Mouse (Mus musculus) ES-E14 (cell line): Measurements from ENCODE around the gene Mmp8. TPM values are rescaled to one million over a fixed set of nuclear protein-coding genes. Genes with fewer than 3 reads are reported as not detected.

Experiments
- DNase-seq: peaks from one replicate; pipeline ENCODE4 v3.0.0-alpha.2; 2013; ENCODE audit warnings: low read depth, low spot score
- H3K27ac ChIP-seq: 2 replicates; pipeline ENCODE4 v1.5.1; 2012; ENCODE audit warnings: low read depth, mild to moderate bottlenecking, low read length, moderate library complexity, mixed read lengths; ENCODE audit not compliant: poor library complexity, insufficient read depth, severe bottlenecking
- H3K36me3 ChIP-seq: 2 replicates; pipeline ENCODE4 v1.6.1; 2012; ENCODE audit warnings: mild to moderate bottlenecking, low read length, moderate library complexity, mixed read lengths; ENCODE audit not compliant: control insufficient read depth, poor library complexity, insufficient read depth, severe bottlenecking
- H3K4me1 ChIP-seq, 2 experiments: fragments of 150-350 bp in 1 of 2; sonication (generic) in 1 of 2; 2 replicates each; pipeline ENCODE4 v1.6.1; 2012; ENCODE audit warnings: low read length in 2 of 2, mild to moderate bottlenecking in 1 of 2, mixed read lengths in 1 of 2; ENCODE audit not compliant: control insufficient read depth in 2 of 2, insufficient read depth in 2 of 2, poor library complexity in 1 of 2
- H3K4me3 ChIP-seq, 2 experiments: fragments of 150-350 bp in 1 of 2; sonication (generic) in 1 of 2; 2 replicates each; pipeline ENCODE4 v1.5.1; 2012; ENCODE audit warnings: low read length in 2 of 2, low read depth in 1 of 2, mild to moderate bottlenecking in 1 of 2, mixed read lengths in 1 of 2; ENCODE audit not compliant: insufficient read depth in 1 of 2, poor library complexity in 1 of 2, severe bottlenecking in 1 of 2
- H3K9ac ChIP-seq: 2 replicates; pipeline ENCODE4 v1.6.1; 2012; ENCODE audit warnings: low read depth, mild to moderate bottlenecking, low read length, mixed read lengths; ENCODE audit not compliant: poor library complexity, insufficient read depth, severe bottlenecking
- H3K9me3 ChIP-seq: fragments of 150-350 bp; sonication (generic); 2 replicates; pipeline ENCODE4 v1.6.1; 2012; ENCODE audit warnings: low read depth, mild to moderate bottlenecking, low read length; ENCODE audit not compliant: control insufficient read depth, insufficient read depth
- CHD2 ChIP-seq: IDR thresholded peaks from 2 replicates; pipeline ENCODE4 v1.6.1; 2014; ENCODE audit warnings: mild to moderate bottlenecking, low read depth, low read length, inconsistent platforms
- HCFC1 ChIP-seq: IDR thresholded peaks from 2 replicates; pipeline ENCODE4 v1.6.1; 2012; ENCODE audit warnings: low read length, inconsistent platforms, borderline replicate concordance; ENCODE audit not compliant: insufficient read depth
- MAFK ChIP-seq: IDR thresholded peaks from 2 replicates; pipeline ENCODE4 v1.6.1; 2014; ENCODE audit warnings: mild to moderate bottlenecking, low read depth, low read length, inconsistent platforms; ENCODE audit not compliant: insufficient read depth
- ZC3H11A ChIP-seq: IDR thresholded peaks from 2 replicates; pipeline ENCODE4 v1.6.1; 2012; ENCODE audit warnings: low read depth, mild to moderate bottlenecking, inconsistent platforms, low read length, borderline replicate concordance
- ZNF384 ChIP-seq: IDR thresholded peaks from 2 replicates; pipeline ENCODE4 v1.6.1; 2012; ENCODE audit warnings: low read depth, low read length, inconsistent platforms
- in situ Hi-C, 2 experiments: fragments of 600-800 bp; cut with MboI; formaldehyde crosslinking; loops; one replicate each; pipeline ENCODE4 v1.15.1; 2025; ENCODE audit warnings: low sequenced_read_pairs in 2 of 2, inconsistent platforms in 1 of 2; ENCODE audit not compliant: unreplicated experiment in 2 of 2
- total RNA-seq: library from RNA; depleted of rRNA; stranded (reverse); fragments of 300-350 nt; gene quantifications from 2 replicates; pipeline ENCODE4 v1.2.3, GENCODE M21; 2012; rRNA removed

Mmp8 gene
- total RNA-seq, 1 experiment: not detected

GRCm38 (mm10) chr9:7602982-7603742 is 44.9 kb downstream of the Mmp8 start:
- H3K36me3 ChIP-seq: no peaks in the 10 kb centered on the region
- in situ Hi-C loops: loop anchor here in 1 of 2 experiments (10.0 kb wide), 1 partner anchor 252 kb away; no protein-coding TSS in a partner anchor
- H3K9me3 ChIP-seq: no peaks in the 10 kb centered on the region
- H3K9ac ChIP-seq: no peak overlapping the region
- H3K4me3 ChIP-seq: no peak overlapping the region
- no peak overlapping the region for H3K27ac ChIP-seq
- TF ChIP-seq CHD2 (no peak), ZC3H11A (peak; percentile 99)
- no peaks in the 10 kb centered on the region for H3K4me1 ChIP-seq
- peak; percentile 67 for DNase-seq

DNA sequence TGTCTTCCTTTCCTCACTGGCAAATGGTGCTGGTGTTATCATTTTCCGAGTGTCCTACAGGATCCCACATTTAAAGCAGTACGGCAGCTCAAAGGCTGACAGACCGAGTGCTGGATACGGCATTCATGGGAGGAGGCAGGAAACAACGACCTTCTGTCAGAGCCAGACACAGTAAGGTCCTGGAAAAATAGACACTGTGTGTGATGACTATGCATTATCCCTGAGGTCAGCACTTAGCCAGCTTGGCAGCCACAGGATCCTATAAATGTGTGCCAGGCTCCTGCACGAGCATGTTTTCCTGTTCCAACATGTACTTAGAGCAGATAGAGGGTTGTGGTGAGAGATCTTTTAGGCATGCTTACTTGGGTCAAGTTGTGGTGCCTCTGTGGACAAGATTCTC is 45.7 kb downstream of the Mmp8 start:
- DNase-seq: no peak
- Histone ChIP-seq H3K9ac (no peak overlapping the region), H3K36me3 (no peaks in the 10 kb centered on the region), H3K4me3 (no peak overlapping the region), H3K27ac (no peak overlapping the region), H3K4me1 (no peaks in the 10 kb centered on the region), H3K9me3 (no peaks in the 10 kb centered on the region)
- no peak for TF ChIP-seq ZC3H11A
- no peak for TF ChIP-seq HCFC1
- no peak for TF ChIP-seq MAFK
- no peak for TF ChIP-seq CHD2
- in situ Hi-C loops: loop anchor here in 1 of 2 experiments (10.0 kb wide), 1 partner anchor 251 kb away; no protein-coding TSS in a partner anchor

DNA sequence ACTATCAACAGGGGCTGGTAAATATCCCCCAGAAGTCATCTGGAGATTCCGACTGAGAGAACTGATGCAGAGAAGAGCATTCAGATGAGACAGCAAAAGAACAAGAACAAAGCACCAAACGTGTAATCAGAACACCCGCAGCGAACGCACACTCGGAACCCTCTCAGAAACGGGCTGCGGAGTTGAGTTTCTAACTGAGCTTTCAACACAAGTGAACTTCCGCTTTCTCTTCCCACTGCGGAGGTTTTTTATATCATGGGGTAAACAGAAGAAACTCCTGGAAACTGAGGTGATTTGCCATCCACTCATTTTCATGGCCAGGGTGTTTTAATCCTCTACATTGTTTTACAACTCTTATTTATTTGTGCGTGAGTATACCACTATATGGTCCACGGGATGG is 47.4 kb downstream of the Mmp8 start:
- in situ Hi-C loops: loop anchor here in 1 of 2 experiments (10.0 kb wide), 1 partner anchor 249 kb away; no protein-coding TSS in a partner anchor
- Histone ChIP-seq H3K9me3 (0 out of 2 replicates have a peak, but pooled peaks cover 2% of the 10 kb centered on the region), H3K4me3 (no peak overlapping the region), H3K27ac (no peak overlapping the region), H3K9ac (no peak overlapping the region), H3K36me3 (no peaks in the 10 kb centered on the region), H3K4me1 (no peaks in the 10 kb centered on the region)
- DNase-seq: no peak
- TF ChIP-seq MAFK (no peak), CHD2 (no peak), ZC3H11A (no peak), ZNF384 (no peak), HCFC1 (no peak)

Other genes with a start within 250 kb of the Mmp8 start
- 0.13 TPM in 1 of 2 replicates, not detected in the other for gene Mmp12, start 214.1 kb upstream of the Mmp8 start, total RNA-seq
- gene Mmp1b, start 170.4 kb upstream of the Mmp8 start, total RNA-seq: not detected in 2 replicates
- not detected in 2 replicates for gene Mmp3, start 112.6 kb upstream of the Mmp8 start, total RNA-seq
- gene Mmp10, start 56.1 kb upstream of the Mmp8 start, total RNA-seq: 0.13 TPM in 1 of 2 replicates, not detected in the other
- not detected in 2 replicates for gene Mmp27, start 12.9 kb downstream of the Mmp8 start, total RNA-seq
- gene Mmp20, start 69.8 kb downstream of the Mmp8 start, total RNA-seq: 0.16 and 0.18 TPM in 2 replicates
- gene Mmp7, start 133.6 kb downstream of the Mmp8 start, total RNA-seq: not detected in 2 replicates
- gene Tmem123, start 205.6 kb downstream of the Mmp8 start, total RNA-seq: 23.6 and 27.5 TPM in 2 replicates